Mouse (Mus musculus) MEL (cell line): ENCODE measurements around the gene Mtnr1b.

ENCODE experiments used
- CHD2 ChIP-seq: IDR thresholded peaks from 2 replicates; pipeline ENCODE4 v1.6.1; 2011; ENCODE audit warnings: low read length, improper control_type of control experiment
- CTCF ChIP-seq, 3 experiments: IDR thresholded peaks in 2 of 3; conservative IDR thresholded peaks in 1 of 3; 2 replicates each; pipeline ENCODE4 v1.5.1; 2011 to 2012; ENCODE audit warnings: low read length in 3 of 3, low read depth in 2 of 3, mild to moderate bottlenecking in 2 of 3, improper control_type of control experiment in 1 of 3, inconsistent platforms in 1 of 3, mixed read lengths in 1 of 3, moderate library complexity in 1 of 3; ENCODE audit not compliant: control insufficient read depth in 1 of 3, insufficient read depth in 1 of 3, poor library complexity in 1 of 3, severe bottlenecking in 1 of 3
- EP300 ChIP-seq, 2 experiments: IDR thresholded peaks; 2 replicates each; pipeline ENCODE4 v1.6.1; 2011; ENCODE audit warnings: improper control_type of control experiment in 2 of 2, low read length in 2 of 2, low read depth in 1 of 2, mild to moderate bottlenecking in 1 of 2
- GABPA ChIP-seq: IDR thresholded peaks from 2 replicates; pipeline ENCODE4 v1.6.1; 2012; ENCODE audit warnings: low read depth, mild to moderate bottlenecking, inconsistent platforms, low read length, improper control_type of control experiment, moderate library complexity
- NRF1 ChIP-seq: IDR thresholded peaks from 2 replicates; pipeline ENCODE4 v1.6.1; 2014; ENCODE audit warnings: low read depth, mild to moderate bottlenecking, inconsistent platforms, low read length, improper control_type of control experiment, moderate library complexity; ENCODE audit not compliant: poor library complexity, insufficient read depth, severe bottlenecking
- POLR2A ChIP-seq, 2 experiments: IDR thresholded peaks; 2 replicates each; pipeline ENCODE4 v1.6.1; 2011 to 2012; ENCODE audit warnings: low read length in 2 of 2, mild to moderate bottlenecking in 2 of 2, control low read depth in 1 of 2, improper control_type of control experiment in 1 of 2, low read depth in 1 of 2, moderate library complexity in 1 of 2; ENCODE audit not compliant: control insufficient read depth in 1 of 2, insufficient read depth in 1 of 2, poor library complexity in 1 of 2
- SMC3 ChIP-seq: IDR thresholded peaks from 2 replicates; pipeline ENCODE4 v1.6.1; 2011; ENCODE audit warnings: low read depth, low read length, improper control_type of control experiment

DNA sequence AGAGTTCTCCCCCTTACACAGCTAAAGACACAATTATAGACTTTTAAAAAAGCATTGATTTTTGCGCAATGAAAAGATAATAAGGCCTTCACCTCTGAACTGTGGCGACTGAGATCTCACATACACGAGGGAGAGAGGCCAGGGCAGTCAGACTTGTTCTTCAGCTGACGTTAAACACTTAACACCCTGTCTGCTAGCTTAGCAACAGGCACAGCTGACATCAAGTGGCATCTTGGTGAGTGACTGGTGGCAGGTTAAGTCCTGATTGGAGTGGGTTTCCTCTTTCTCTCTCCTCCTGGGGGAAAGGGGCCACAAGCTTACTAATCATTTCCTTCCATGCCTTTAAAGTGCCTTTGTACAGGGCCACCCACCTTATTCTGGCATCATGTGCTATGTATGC is 4.3 kb downstream of the Mtnr1b start:
- TF ChIP-seq GABPA: no peak
- TF ChIP-seq CTCF (IDR thresholded peaks at IDR 0.05 in 2 of 3, conservative IDR thresholded peaks at IDR 0.05 in 1 of 3; ENCODE audit: control insufficient read depth in 1 of 3, insufficient read depth in 1 of 3, low read depth in 2 of 3, low read length in 3 of 3, poor library complexity in 1 of 3, severe bottlenecking in 1 of 3): no peak
- no peak for TF ChIP-seq SMC3
- no peak for TF ChIP-seq CHD2
- TF ChIP-seq NRF1: no peak
- no peak for TF ChIP-seq EP300 (IDR thresholded peaks at IDR 0.05; ENCODE audit: low read depth in 1 of 2, low read length in 2 of 2)
- no peak for TF ChIP-seq POLR2A (IDR thresholded peaks at IDR 0.05; ENCODE audit: control insufficient read depth in 1 of 2, insufficient read depth in 1 of 2, low read depth in 1 of 2, low read length in 2 of 2, poor library complexity in 1 of 2)
